Mouse (Mus musculus) left cerebral cortex, adult 11 months (tissue): ENCODE measurements around the gene Srm.

Source experiments
- DNase-seq: peaks from one replicate; pipeline ENCODE4 v3.0.0; 2022; ENCODE audit warnings: low spot score

Gene Srm

GRCm38 (mm10) chr4:148601871-148602270, 10.6 kb downstream of the Srm start:
- no peak for DNase-seq

GRCm38 (mm10) chr4:148602357-148603120, 11.2 kb downstream of the Srm start, which contains the start of gene Masp2:
Gene Masp2 (plus strand): TSS chr4:148602554.
- DNase-seq = no peak

- no peak for DNase-seq
These were observed 12.3 kb downstream of the Srm start for GRCm38 (mm10) chr4:148603376-148604139.

GRCm38 (mm10) chr4:148604141-148604540, 12.8 kb downstream of the Srm start:
- no peak for DNase-seq

GRCm38 (mm10) chr4:148604541-148605165, 13.3 kb downstream of the Srm start:
- DNase-seq = no peak

GRCm38 (mm10) chr4:148607758-148608157, 16.5 kb downstream of the Srm start:
- no peak for DNase-seq

- no peak for DNase-seq
These were observed 18.5 kb downstream of the Srm start for GRCm38 (mm10) chr4:148609805-148610204.

GRCm38 (mm10) chr4:148610631-148611364, 19.5 kb downstream of the Srm start:
- DNase-seq = no peak

GRCm38 (mm10) chr4:148612557-148612956, 21.3 kb downstream of the Srm start:
- no peak for DNase-seq

- no peak for DNase-seq
These were observed 22.4 kb downstream of the Srm start for GRCm38 (mm10) chr4:148613738-148614137.

- no peak for DNase-seq
These were observed 28.5 kb downstream of the Srm start for GRCm38 (mm10) chr4:148619805-148620204.

GRCm38 (mm10) chr4:148620718-148621117, 29.4 kb downstream of the Srm start:
- no peak for DNase-seq

- DNase-seq = no peak
These were observed 31.2 kb downstream of the Srm start for GRCm38 (mm10) chr4:148622485-148622884.

GRCm38 (mm10) chr4:148623609-148624008, 32.3 kb downstream of the Srm start:
- no peak for DNase-seq

- no peak for DNase-seq
These were observed 33.7 kb downstream of the Srm start for GRCm38 (mm10) chr4:148625010-148625409.

- no peak for DNase-seq
These were observed 34.7 kb downstream of the Srm start for GRCm38 (mm10) chr4:148625756-148626622.

GRCm38 (mm10) chr4:148626623-148627185, 35.4 kb downstream of the Srm start, which contains the start of gene Tardbp:
Gene Tardbp (minus strand): TSS chr4:148627019.
- peak; percentile 91 for DNase-seq

- DNase-seq = no peak
These were observed 35.9 kb downstream of the Srm start for GRCm38 (mm10) chr4:148627246-148627645.

- DNase-seq = no peak
These were observed 40.9 kb downstream of the Srm start for GRCm38 (mm10) chr4:148632013-148632692.
